Mouse (Mus musculus): ENCODE results near the gene Cnih2. TPM values are rescaled to one million over a fixed set of nuclear protein-coding genes. Genes with fewer than 3 reads are reported as not detected.

Cnih2 gene
- total and polyA plus RNA-seq, 3 experiments, result 0.72 to 1.7 TPM; not detected in 1

DNA sequence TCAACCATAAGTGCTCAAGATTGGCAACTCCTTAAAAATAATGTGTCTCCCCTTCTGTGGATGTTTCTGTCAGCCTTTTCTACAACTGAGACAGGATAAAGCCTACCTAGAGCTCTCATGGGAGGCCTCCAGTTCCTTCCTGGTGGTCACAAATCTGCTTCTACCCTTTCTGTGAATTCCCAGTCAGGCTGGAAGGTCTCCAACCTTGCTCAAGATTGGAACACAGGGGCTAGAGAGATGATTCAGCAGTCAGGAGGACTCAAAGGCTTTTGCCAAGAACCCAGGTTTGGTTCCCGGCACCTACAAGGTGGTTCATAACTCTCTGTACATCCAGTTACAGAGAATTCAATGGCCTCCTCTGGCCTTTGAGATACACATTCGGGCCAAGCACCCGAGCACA is 24.9 kb upstream of the Cnih2 start:
- TF ChIP-seq ELF1 (IDR thresholded peaks at IDR 0.05; ENCODE audit: low read depth, low read length), result no peak
- TF ChIP-seq ZKSCAN1 (IDR thresholded peaks at IDR 0.05; ENCODE audit: borderline replicate concordance, low read depth, low read length), result no peak
- TF ChIP-seq TBP (conservative IDR thresholded peaks at IDR 0.05; ENCODE audit: low read depth, low read length), result no peak
- TF ChIP-seq MAX (IDR thresholded peaks at IDR 0.05; ENCODE audit: low read length), result no peak
- TF ChIP-seq E2F4 (IDR thresholded peaks at IDR 0.05; ENCODE audit: insufficient replicate concordance, low read depth, low read length), result no peak

GRCm38 (mm10) chr19:5122492-5122891 is 24.2 kb upstream of the Cnih2 start:
- no peaks in the 10 kb centered on the region for H3K9me3 ChIP-seq (replicated peaks; ENCODE audit: low read length)
- in situ Hi-C loops (cut with MboI; ENCODE audit: low pct_ligation_motif_present, low pct_unique_long_range_greater_than_20kb, low sequenced_read_pairs), result no loop called here
- no peak overlapping the region for H3K4me3 ChIP-seq (replicated peaks in 1 of 3; ENCODE audit: low read depth in 2 of 3, low read length in 2 of 3, poor library complexity in 1 of 3)
- H3K4me1 ChIP-seq (ENCODE audit: control insufficient read depth in 1 of 2, insufficient read depth in 2 of 2), result peaks cover 3 to 5% of the 10 kb centered on the region in 2 experiments; a peak in 2 of 4 replicates
- no peak overlapping the region for H3K9ac ChIP-seq (ENCODE audit: insufficient read depth, low read depth)
- dilution Hi-C loops (cut with MboI; ENCODE audit: extremely low pct_ligation_motif_present, extremely low pct_unique_long_range_greater_than_20kb, low sequenced_read_pairs), result no loop called here
- no peak overlapping the region for H3K4me2 ChIP-seq (ENCODE audit: insufficient read depth, low read depth, poor library complexity, severe bottlenecking)
- peaks cover 59% of the 10 kb centered on the region for H3K27me3 ChIP-seq (replicated peaks)
- no peak for DNase-seq (ENCODE audit: extremely low read depth)
- no peaks in the 10 kb centered on the region for H3K79me2 ChIP-seq (replicated peaks; ENCODE audit: control insufficient read depth, extremely low read depth, insufficient read depth, poor library complexity, severe bottlenecking)
- no peak overlapping the region for H3K27ac ChIP-seq (ENCODE audit: insufficient read depth, low read depth)
- H3K36me3 ChIP-seq (replicated peaks in 1 of 2; ENCODE audit: control insufficient read depth in 1 of 2, insufficient read depth in 1 of 2, low read length in 1 of 2), result no peaks in the 10 kb centered on the region
- TF ChIP-seq USF2 (conservative IDR thresholded peaks at IDR 0.05; ENCODE audit: low read depth, low read length), result no peak
- TF ChIP-seq TBP (conservative IDR thresholded peaks at IDR 0.05; ENCODE audit: low read depth, low read length), result no peak
- TF ChIP-seq KAT2A (IDR thresholded peaks at IDR 0.05; ENCODE audit: insufficient replicate concordance, low read length), result no peak

More for the DNA sequence above, 24.9 kb upstream of the Cnih2 start:
- dilution Hi-C loops (cut with MboI; ENCODE audit: extremely low pct_ligation_motif_present, extremely low pct_unique_long_range_greater_than_20kb, low sequenced_read_pairs), result no loop called here
- in situ Hi-C loops (cut with MboI; ENCODE audit: low pct_ligation_motif_present, low pct_unique_long_range_greater_than_20kb, low sequenced_read_pairs), result no loop called here
- peaks cover 3 to 5% of the 10 kb centered on the region in 2 experiments; a peak in 2 of 4 replicates for H3K4me1 ChIP-seq (ENCODE audit: control insufficient read depth in 1 of 2, insufficient read depth in 2 of 2)
- no peaks in the 10 kb centered on the region for H3K79me2 ChIP-seq (replicated peaks; ENCODE audit: control insufficient read depth, extremely low read depth, insufficient read depth, poor library complexity, severe bottlenecking)
- no peak overlapping the region for H3K27ac ChIP-seq (ENCODE audit: insufficient read depth, low read depth)
- H3K4me2 ChIP-seq (ENCODE audit: insufficient read depth, low read depth, poor library complexity, severe bottlenecking), result no peak overlapping the region
- no peaks in the 10 kb centered on the region for H3K9me3 ChIP-seq (replicated peaks; ENCODE audit: low read length)
- no peak for DNase-seq (ENCODE audit: extremely low read depth)
- H3K9ac ChIP-seq (ENCODE audit: insufficient read depth, low read depth), result no peak overlapping the region
- H3K4me3 ChIP-seq (replicated peaks in 1 of 3; ENCODE audit: low read depth in 2 of 3, low read length in 2 of 3, poor library complexity in 1 of 3), result no peak overlapping the region
- no peaks in the 10 kb centered on the region for H3K36me3 ChIP-seq (replicated peaks in 1 of 2; ENCODE audit: control insufficient read depth in 1 of 2, insufficient read depth in 1 of 2, low read length in 1 of 2)
- H3K27me3 ChIP-seq (replicated peaks), result peaks cover 65% of the 10 kb centered on the region

DNA sequence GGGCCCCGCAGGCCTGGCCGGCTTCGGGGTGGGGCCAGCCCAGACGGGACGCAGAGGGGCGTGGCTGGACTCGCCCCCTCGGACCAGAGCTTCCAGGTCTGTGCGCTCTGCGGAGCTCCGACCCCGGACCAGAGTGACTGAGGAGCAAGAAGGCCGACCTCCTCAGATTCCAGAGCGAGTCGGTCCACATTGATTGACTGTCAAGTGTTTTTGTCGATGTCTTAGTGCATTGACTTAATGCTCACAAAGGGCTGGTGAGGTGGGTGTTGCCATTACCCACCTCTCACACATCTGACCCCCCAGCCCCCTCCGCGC is 20.0 kb upstream of the Cnih2 start, which contains the start of gene Klc2:
Gene Klc2 (minus strand): TSS at position 177 of the 315 bp plus-strand sequence.
- Histone ChIP-seq H3K27me3 (replicated peaks) (peaks cover 37% of the 10 kb centered on the region), H3K27ac (ENCODE audit: insufficient read depth, low read depth) (peak within 1 kb of the TSS; percentile 29), H3K4me3 (replicated peaks in 1 of 3; ENCODE audit: low read depth in 2 of 3, low read length in 2 of 3, poor library complexity in 1 of 3) (peak within 1 kb of the TSS; percentile 69 to 87 (median 87)), H3K4me2 (ENCODE audit: insufficient read depth, low read depth, poor library complexity, severe bottlenecking) (peak within 1 kb of the TSS; percentile 65), H3K36me3 (replicated peaks in 1 of 2; ENCODE audit: control insufficient read depth in 1 of 2, insufficient read depth in 1 of 2, low read length in 1 of 2) (peaks cover 0 to 19% of the 10 kb centered on the region in 2 experiments), H3K9ac (ENCODE audit: insufficient read depth, low read depth) (peak within 1 kb of the TSS; percentile 52), H3K4me1 (ENCODE audit: control insufficient read depth in 1 of 2, insufficient read depth in 2 of 2) (peaks cover 9 to 12% of the 10 kb centered on the region in 2 experiments), H3K9me3 (replicated peaks; ENCODE audit: low read length) (no peaks in the 10 kb centered on the region), H3K79me2 (replicated peaks; ENCODE audit: control insufficient read depth, extremely low read depth, insufficient read depth, poor library complexity, severe bottlenecking) (no peaks in the 10 kb centered on the region)
- in situ Hi-C loops (cut with MboI; ENCODE audit: low pct_ligation_motif_present, low pct_unique_long_range_greater_than_20kb, low sequenced_read_pairs), result no loop called here
- DNase-seq (ENCODE audit: extremely low read depth), result no peak
- TF ChIP-seq SIN3A (IDR thresholded peaks at IDR 0.05; ENCODE audit: low read length) (peak; percentile 81), NRF1 (IDR thresholded peaks at IDR 0.05; ENCODE audit: low read depth, low read length) (0 out of 2 replicates have a peak, but pooled peaks have one; percentile 25), KAT2A (IDR thresholded peaks at IDR 0.05; ENCODE audit: insufficient replicate concordance, low read length) (no peak), MAX (IDR thresholded peaks at IDR 0.05; ENCODE audit: low read length) (0 out of 2 replicates have a peak, but pooled peaks have one; percentile 1)
- dilution Hi-C loops (cut with MboI; ENCODE audit: extremely low pct_ligation_motif_present, extremely low pct_unique_long_range_greater_than_20kb, low sequenced_read_pairs), result no loop called here
